Mouse (Mus musculus) adrenal gland, postnatal 14 days (tissue): Measurements from ENCODE around the gene Cpne8. TPM values are rescaled to one million over a fixed set of nuclear protein-coding genes. Genes with fewer than 3 reads are reported as not detected.

Experiments
- DNase-seq: peaks from one replicate; pipeline ENCODE4 v3.0.0; 2021; ENCODE audit warnings: mixed read lengths
- total RNA-seq: library from RNA; stranded (reverse); gene quantifications from 2 replicates; pipeline ENCODE4 v1.2.3, GENCODE M21; 2021

Cpne8 gene
- total RNA-seq, 1 experiment from 2014 or later = 8.2 TPM

DNA sequence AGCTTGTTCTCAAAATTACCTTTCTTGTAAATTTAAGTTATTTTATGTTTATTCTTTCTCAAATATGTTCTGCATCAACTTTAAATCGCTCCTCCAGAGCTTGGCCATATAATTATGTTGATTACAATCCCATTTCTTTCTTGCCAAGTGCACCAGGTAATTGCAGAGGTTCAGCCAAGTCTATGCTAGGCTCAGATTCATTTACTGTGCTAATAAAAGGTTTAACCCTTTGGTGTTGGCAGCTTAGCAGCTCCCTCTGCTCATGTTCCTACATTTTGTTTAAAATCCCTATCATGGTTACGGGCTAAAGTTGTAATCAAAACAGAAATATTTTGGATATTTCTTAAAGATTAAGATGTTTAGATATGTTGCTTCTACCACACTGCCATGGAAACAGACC, 216.0 kb downstream of the Cpne8 start:
- no peak for DNase-seq

DNA sequence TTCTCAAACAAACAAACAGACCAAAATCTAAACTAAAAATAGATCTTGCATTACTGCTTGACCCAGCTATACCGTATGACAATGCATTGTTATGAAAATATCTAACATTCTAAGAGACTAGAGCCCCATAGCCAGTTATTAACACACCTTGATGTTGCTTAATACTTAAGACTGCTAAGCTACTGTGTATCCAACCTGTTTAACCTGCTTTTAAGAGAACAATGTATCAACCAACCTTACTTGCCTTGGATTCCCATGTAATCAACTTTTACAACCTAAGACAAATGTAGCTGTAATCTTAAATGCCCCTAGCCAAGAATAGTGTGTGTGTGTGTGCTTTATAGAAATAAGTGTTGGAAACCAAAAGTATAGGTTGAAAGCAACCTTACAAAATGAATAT, 233.2 kb downstream of the Cpne8 start:
- no peak for DNase-seq
